Mouse (Mus musculus) cerebellum, adult 2 months (tissue): ENCODE data around the gene B3gnt9.

Source experiments
- CTCF ChIP-seq: fragments of 200-500 bp; IDR thresholded peaks from 2 replicates; pipeline ENCODE4 v1.5.1; 2011; ENCODE audit warnings: low read depth, mild to moderate bottlenecking, control low read depth, low read length, moderate library complexity, borderline replicate concordance; ENCODE audit not compliant: insufficient read depth
- POLR2A ChIP-seq: fragments of 200-500 bp; IDR thresholded peaks from 2 replicates; pipeline ENCODE4 v1.6.1; 2011; ENCODE audit warnings: low read length, control low read depth, borderline replicate concordance; ENCODE audit not compliant: insufficient read depth

GRCm38 (mm10) chr8:105265128-105265527 is 10.2 kb upstream of the B3gnt9 start:
- TF ChIP-seq CTCF (no peak), POLR2A (no peak)
